Mouse (Mus musculus) stomach, postnatal 0 days (tissue): Measurements from ENCODE around the gene Phip. TPM values are rescaled to one million over a fixed set of nuclear protein-coding genes. Genes with fewer than 3 reads are reported as not detected.
A peak's percentile ranks its signal among the peaks of the same experiment; 100 is the strongest.

Source experiments
- ATAC-seq: fragments of 200-750 bp; cut with Nextera tagmentation; 2 replicates; pipeline ENCODE4 v1.8.0; 2017; ENCODE audit not compliant: low FRiP score, low TSS enrichment
- DNase-seq: peaks from one replicate; pipeline ENCODE4 v3.0.0-alpha.2; 2016; ENCODE audit warnings: low spot score
- H3K27ac ChIP-seq: fragments of 300-500 bp; sonication (generic); replicated peaks from 2 replicates; pipeline ENCODE4 v1.5.1; 2014; ENCODE audit warnings: mild to moderate bottlenecking, control low read depth
- H3K27me3 ChIP-seq: fragments of 300-500 bp; sonication (generic); 2 replicates; pipeline ENCODE4 v1.6.1; 2014; ENCODE audit warnings: low read length; ENCODE audit not compliant: control insufficient read depth, insufficient read depth
- H3K36me3 ChIP-seq: fragments of 300-500 bp; sonication (generic); 2 replicates; pipeline ENCODE4 v1.6.1; 2014; ENCODE audit warnings: low read length, mixed read lengths; ENCODE audit not compliant: control insufficient read depth, insufficient read depth
- H3K4me1 ChIP-seq: fragments of 300-500 bp; sonication (generic); replicated peaks from 2 replicates; pipeline ENCODE4 v1.6.1; 2014; ENCODE audit warnings: antibody characterized with exemption; ENCODE audit not compliant: control insufficient read depth, insufficient read depth
- H3K4me2 ChIP-seq: fragments of 300-500 bp; sonication (generic); replicated peaks from 2 replicates; pipeline ENCODE4 v1.6.1; 2014; ENCODE audit warnings: low read depth, mild to moderate bottlenecking, control low read depth, moderate library complexity
- H3K4me3 ChIP-seq: fragments of 300-500 bp; sonication (generic); 2 replicates; pipeline ENCODE4 v1.5.1; 2014; ENCODE audit warnings: low read depth, low read length, control low read depth
- H3K9ac ChIP-seq: fragments of 300-500 bp; sonication (generic); 2 replicates; pipeline ENCODE4 v1.6.1; 2014; ENCODE audit warnings: mild to moderate bottlenecking, low read length, control low read depth, mixed read lengths
- H3K9me3 ChIP-seq: fragments of 300-500 bp; sonication (generic); 2 replicates; pipeline ENCODE4 v1.6.1; 2016; ENCODE audit warnings: low read length; ENCODE audit not compliant: control insufficient read depth
- CTCF ChIP-seq: IDR thresholded peaks from 2 replicates; pipeline ENCODE4 v1.5.1; 2016; ENCODE audit warnings: antibody characterized with exemption, low read depth, mild to moderate bottlenecking, moderate library complexity
- EP300 ChIP-seq: optimal IDR thresholded peaks from 2 replicates; pipeline ENCODE3; 2016; ENCODE audit warnings: antibody characterized with exemption
- WGBS: fragments of 180-500 bp; shearing (Covaris S2); extraction: QIAGEN DNeasy Blood & Tissue Kit; methylation state at CpG from one replicate; pipeline ENCODE4 v1.1.7; 2014; 5-methylcytosine and 5-hydroxymethylcytosine counted together
- polyA plus RNA-seq: library from polyadenylated mRNA; unstranded; fragments of >200 nt; fragmentation: Nextera tagmentation; extraction: Ambion mirVana; gene quantifications from 2 replicates; pipeline ENCODE4 v1.2.1, GENCODE M21; 2015

Gene Phip
- polyA plus RNA-seq, 1 experiment from 2014 or later = 22.1 TPM

DNA sequence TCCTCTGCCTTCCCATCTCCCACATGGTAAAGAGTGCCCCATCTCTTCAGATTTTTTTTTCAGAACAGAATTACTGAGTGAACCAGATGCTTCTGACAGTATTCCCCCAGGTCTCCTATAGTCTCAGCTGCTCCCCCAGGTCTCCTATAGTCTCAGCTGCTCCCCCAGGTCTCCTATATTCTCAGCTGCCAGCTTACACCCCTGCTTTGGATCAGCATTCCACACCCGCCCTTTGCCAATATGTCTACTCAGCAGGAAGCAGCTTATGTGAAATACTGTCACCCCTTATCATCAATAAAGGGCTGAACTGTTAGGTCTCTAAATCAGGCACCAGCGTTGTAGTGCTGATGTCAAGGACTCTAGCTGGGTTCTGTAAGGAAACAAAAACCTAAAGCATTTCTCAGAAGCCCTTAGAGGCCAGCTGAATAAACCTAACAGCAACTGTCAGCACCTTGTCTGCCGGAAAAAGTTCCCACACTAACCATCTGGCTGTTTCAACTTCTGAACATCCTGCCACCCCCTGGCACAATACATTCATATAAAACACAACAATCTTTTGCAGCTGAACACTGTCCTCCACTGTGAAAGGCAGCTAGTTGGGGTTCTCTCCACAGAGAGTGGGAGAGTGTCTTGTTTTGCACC lies 120.2 kb downstream of the Phip start:
- ATAC-seq (no peak), DNase-seq (no peak)
- H3K4me2 ChIP-seq = no peak overlapping the region
- no peaks in the 10 kb centered on the region for H3K4me1 ChIP-seq
- TF ChIP-seq EP300 (no peak), CTCF (no peak)
- no peaks in the 10 kb centered on the region for H3K27me3 ChIP-seq
- H3K36me3 ChIP-seq = no peaks in the 10 kb centered on the region
- no peaks in the 10 kb centered on the region for H3K9me3 ChIP-seq
- WGBS = 42% methylated on average over 3 of the region's 3 CpGs
- no peak overlapping the region for H3K27ac ChIP-seq
- H3K4me3 ChIP-seq = no peak overlapping the region
- no peak overlapping the region for H3K9ac ChIP-seq

- H3K9ac ChIP-seq = no peak overlapping the region
- no peak overlapping the region for H3K4me3 ChIP-seq
- no peak overlapping the region for H3K4me2 ChIP-seq
- no peaks in the 10 kb centered on the region for H3K36me3 ChIP-seq
- no peak for DNase-seq
- no peaks in the 10 kb centered on the region for H3K4me1 ChIP-seq
- WGBS = 44% methylated on average over 2 of the region's 2 CpGs
- peak; percentile 76 for TF ChIP-seq CTCF
- no peak for TF ChIP-seq EP300
- no peaks in the 10 kb centered on the region for H3K27me3 ChIP-seq
- no peak overlapping the region for H3K27ac ChIP-seq
- no peaks in the 10 kb centered on the region for H3K9me3 ChIP-seq
- ATAC-seq = no peak
Observed at GRCm38 (mm10) chr9:82854040-82854439, 121.3 kb downstream of the Phip start.

DNA sequence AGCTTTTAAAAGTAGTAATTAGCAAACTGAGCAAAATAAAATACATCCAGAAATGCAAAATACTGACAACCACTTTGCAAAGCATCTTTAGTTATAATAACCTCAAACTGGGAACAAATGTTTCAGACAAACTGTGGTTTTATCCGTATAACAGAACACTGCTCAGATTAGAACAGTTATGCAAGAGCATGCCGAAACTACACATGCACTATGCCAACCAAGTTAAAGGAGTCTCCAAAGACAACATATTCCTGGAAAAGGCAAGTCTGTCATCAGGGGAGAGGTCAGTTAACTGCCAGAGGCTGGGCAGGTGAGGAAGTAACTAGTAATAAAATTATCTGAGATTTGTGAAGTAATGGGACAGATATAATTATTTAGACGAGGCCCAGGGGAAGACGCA lies 132.6 kb downstream of the Phip start:
- no peak for TF ChIP-seq CTCF
- TF ChIP-seq EP300 = no peak
- Histone ChIP-seq H3K9ac (no peak overlapping the region), H3K9me3 (no peaks in the 10 kb centered on the region), H3K27me3 (no peaks in the 10 kb centered on the region), H3K4me3 (no peak overlapping the region), H3K36me3 (0 out of 2 replicates have a peak, but pooled peaks cover 2% of the 10 kb centered on the region), H3K4me1 (no peaks in the 10 kb centered on the region), H3K27ac (no peak overlapping the region), H3K4me2 (no peak overlapping the region)
- no peak for DNase-seq
- 88% methylated on average over 4 of the region's 4 CpGs for WGBS
- ATAC-seq = no peak

- no peak overlapping the region for H3K4me2 ChIP-seq
- TF ChIP-seq CTCF (no peak), EP300 (no peak)
- WGBS = 59% methylated on average over 6 of the region's 6 CpGs
- no peak overlapping the region for H3K9ac ChIP-seq
- no peak for ATAC-seq
- DNase-seq = no peak
- no peak overlapping the region for H3K27ac ChIP-seq
- H3K36me3 ChIP-seq = 0 out of 2 replicates have a peak, but pooled peaks cover 2% of the 10 kb centered on the region
- H3K27me3 ChIP-seq = no peaks in the 10 kb centered on the region
- H3K4me1 ChIP-seq = no peaks in the 10 kb centered on the region
- H3K9me3 ChIP-seq = no peaks in the 10 kb centered on the region
- H3K4me3 ChIP-seq = no peak overlapping the region
Observed at GRCm38 (mm10) chr9:82835921-82836320, 139.4 kb downstream of the Phip start.

GRCm38 (mm10) chr9:82831891-82832290 lies 143.4 kb downstream of the Phip start:
- ATAC-seq = no peak

DNA sequence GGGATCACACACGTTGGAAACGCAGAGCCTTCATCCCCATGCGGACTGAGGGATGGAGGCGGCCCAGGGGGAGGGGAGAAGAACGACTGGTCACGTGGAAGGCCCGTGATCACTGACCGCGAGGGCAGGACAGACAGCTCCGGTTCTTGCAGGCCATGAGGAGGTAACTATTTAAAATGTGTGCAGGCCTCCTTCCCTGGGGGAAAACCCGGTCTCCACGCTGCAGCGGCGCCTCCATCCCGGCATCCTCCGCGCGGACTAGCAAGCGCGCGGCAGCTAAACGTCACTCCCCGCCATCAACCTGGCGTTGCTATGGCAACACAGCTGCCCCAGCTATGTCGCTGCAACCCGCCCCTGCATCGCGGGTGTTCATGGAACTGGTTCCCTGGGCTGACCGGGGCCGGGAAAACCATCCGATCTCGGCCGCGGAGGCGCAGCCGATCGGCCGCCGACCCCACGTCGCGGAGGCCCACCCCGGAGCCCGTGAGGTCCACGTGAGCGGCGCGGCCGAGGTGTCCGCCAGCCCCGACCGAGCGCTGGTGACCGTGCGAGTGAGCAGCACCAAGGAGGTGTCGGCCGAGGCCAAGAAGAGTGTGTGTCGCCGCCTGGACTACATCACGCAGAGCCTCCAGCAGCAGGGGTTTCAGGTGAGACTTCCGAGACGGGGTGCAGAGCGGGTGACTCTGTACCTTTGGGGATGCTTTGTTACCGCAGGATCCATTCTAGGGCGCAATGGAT lies 145.5 kb downstream of the Phip start:
- Histone ChIP-seq H3K4me1 (no peaks in the 10 kb centered on the region), H3K36me3 (no peaks in the 10 kb centered on the region; the same call in 1 of the 2 replicates), H3K27me3 (no peaks in the 10 kb centered on the region), H3K9ac (peak overlapping the region; percentile 74), H3K4me3 (peak overlapping the region; percentile 84), H3K4me2 (peak overlapping the region; percentile 92), H3K27ac (peak overlapping the region; percentile 85), H3K9me3 (no peaks in the 10 kb centered on the region)
- TF ChIP-seq CTCF (no peak), EP300 (no peak)
- peak; percentile 79 for DNase-seq
- peak; percentile 93 for ATAC-seq
- WGBS = under 1% methylated on average over 65 of the region's 65 CpGs

More at GRCm38 (mm10) chr9:82831891-82832290, 143.4 kb downstream of the Phip start:
- WGBS = 26% methylated on average over 4 of the region's 4 CpGs
- Histone ChIP-seq H3K27ac (no peak overlapping the region), H3K9me3 (no peaks in the 10 kb centered on the region), H3K9ac (no peak overlapping the region), H3K36me3 (no peaks in the 10 kb centered on the region), H3K4me1 (no peaks in the 10 kb centered on the region), H3K4me3 (no peak overlapping the region), H3K27me3 (no peaks in the 10 kb centered on the region), H3K4me2 (no peak overlapping the region)
- TF ChIP-seq EP300 = no peak
- TF ChIP-seq CTCF = no peak
- no peak for DNase-seq
